Mouse (Mus musculus) lung, adult 2 months (tissue): ENCODE data around the gene Slc12a8.

Experiments used
- CTCF ChIP-seq: fragments of 200-500 bp; IDR thresholded peaks from 2 replicates; pipeline ENCODE4 v1.5.1; 2011; ENCODE audit warnings: mild to moderate bottlenecking, low read length, control low read depth; ENCODE audit not compliant: insufficient read depth
- POLR2A ChIP-seq: fragments of 200-500 bp; IDR thresholded peaks from 2 replicates; pipeline ENCODE4 v1.6.1; 2011; ENCODE audit warnings: low read depth, mild to moderate bottlenecking, control low read depth, low read length, borderline replicate concordance; ENCODE audit errors: extremely low read depth

DNA sequence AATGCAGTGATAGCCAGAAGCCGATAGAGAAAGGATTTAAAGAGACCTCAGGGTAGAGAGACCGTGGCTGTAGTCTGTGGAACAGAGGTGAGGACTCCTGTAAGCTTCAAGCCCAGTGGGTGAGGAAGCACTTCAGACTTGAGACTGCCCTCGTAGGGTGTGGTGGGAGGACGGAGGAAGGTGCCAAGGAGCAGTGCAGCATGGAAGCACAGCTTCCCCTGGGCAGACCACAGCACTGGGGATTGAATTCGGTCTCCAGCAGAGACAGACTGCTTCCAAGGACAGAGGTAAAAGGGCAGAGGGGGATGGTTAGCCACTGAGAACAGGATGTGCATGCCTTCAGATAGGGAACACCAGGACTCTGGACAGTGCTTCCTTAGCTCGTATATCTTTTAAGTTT, 49.7 kb upstream of the Slc12a8 start:
- TF ChIP-seq CTCF (no peak), POLR2A (no peak)
